Mouse (Mus musculus) lung, postnatal 0 days (tissue): Measurements from ENCODE around the gene Nudcd2.

Source experiments
- CTCF ChIP-seq: IDR thresholded peaks from 2 replicates; pipeline ENCODE4 v1.5.1; 2016; ENCODE audit warnings: antibody characterized with exemption, mild to moderate bottlenecking
- EP300 ChIP-seq: IDR thresholded peaks from 2 replicates; pipeline ENCODE4 v1.6.1; 2016; ENCODE audit warnings: antibody characterized with exemption, mild to moderate bottlenecking, control low read depth

- no peak for TF ChIP-seq CTCF
- TF ChIP-seq EP300: no peak
Measured at GRCm38 (mm10) chr11:40754664-40755107, 21.2 kb downstream of the Nudcd2 start.
